Mouse (Mus musculus) midbrain, embryonic 16.5 days (tissue): ENCODE data around the gene Ptprn2. TPM values are rescaled to one million over a fixed set of nuclear protein-coding genes. Genes with fewer than 3 reads are reported as not detected.

ENCODE experiments used
- ATAC-seq: fragments of 200-750 bp; cut with Nextera tagmentation; 2 replicates; pipeline ENCODE4 v1.8.0; 2017; ENCODE audit warnings: moderate TSS enrichment
- H3K27ac ChIP-seq: fragments of 300-500 bp; sonication (generic); 2 replicates; pipeline ENCODE4 v1.5.1; 2014; ENCODE audit warnings: mild to moderate bottlenecking, low read length, mixed read lengths
- H3K27me3 ChIP-seq: fragments of 300-500 bp; sonication (generic); 2 replicates; pipeline ENCODE4 v1.6.1; 2014; ENCODE audit warnings: low read depth, low read length, mixed read lengths; ENCODE audit not compliant: control insufficient read depth, insufficient read depth
- H3K36me3 ChIP-seq: fragments of 300-500 bp; sonication (generic); 2 replicates; pipeline ENCODE4 v1.6.1; 2014; ENCODE audit warnings: mild to moderate bottlenecking, low read length, moderate library complexity, mixed read lengths; ENCODE audit not compliant: control insufficient read depth, insufficient read depth
- H3K4me1 ChIP-seq: fragments of 300-500 bp; sonication (generic); 2 replicates; pipeline ENCODE4 v1.6.1; 2014; ENCODE audit warnings: mild to moderate bottlenecking, low read length, mixed read lengths; ENCODE audit not compliant: control insufficient read depth, insufficient read depth
- H3K4me2 ChIP-seq: fragments of 300-500 bp; sonication (generic); 2 replicates; pipeline ENCODE4 v1.6.1; 2014; ENCODE audit warnings: mild to moderate bottlenecking, low read length, mixed read lengths
- H3K4me3 ChIP-seq: fragments of 300-500 bp; sonication (generic); 2 replicates; pipeline ENCODE4 v1.5.1; 2014; ENCODE audit warnings: low read depth, mild to moderate bottlenecking, low read length, moderate library complexity, mixed read lengths
- H3K9ac ChIP-seq: fragments of 300-500 bp; sonication (generic); 2 replicates; pipeline ENCODE4 v1.6.1; 2014; ENCODE audit warnings: low read depth, low read length, mixed read lengths
- H3K9me3 ChIP-seq: fragments of 300-500 bp; sonication (generic); replicated peaks from 2 replicates; pipeline ENCODE4 v1.6.1; 2014; ENCODE audit warnings: mild to moderate bottlenecking, low read length, mixed read lengths; ENCODE audit not compliant: control insufficient read depth, poor library complexity, severe bottlenecking
- WGBS: fragments of 180-500 bp; shearing (Covaris S2); extraction: QIAGEN DNeasy Blood & Tissue Kit; methylation state at CpG from one replicate; pipeline ENCODE4 v1.1.7; 2014; 5-methylcytosine and 5-hydroxymethylcytosine counted together
- polyA plus RNA-seq: library from polyadenylated mRNA; unstranded; fragments of >200 nt; fragmentation: Nextera tagmentation; extraction: Ambion mirVana; gene quantifications from 2 replicates; pipeline ENCODE4 v1.2.1, GENCODE M21; 2015

The Ptprn2 gene
- polyA plus RNA-seq, 1 experiment from 2014 or later: 15.6 TPM

- H3K4me2 ChIP-seq: no peak overlapping the region
Observed at GRCm38 (mm10) chr12:116628992-116629391, 143.5 kb downstream of the Ptprn2 start.

GRCm38 (mm10) chr12:116637498-116637897, 152.0 kb downstream of the Ptprn2 start:
- Histone ChIP-seq H3K27ac (no peak overlapping the region), H3K27me3 (no peaks in the 10 kb centered on the region), H3K4me1 (peaks cover 22% of the 10 kb centered on the region), H3K36me3 (no peaks in the 10 kb centered on the region), H3K4me2 (no peak overlapping the region), H3K4me3 (no peak overlapping the region), H3K9me3 (no peaks in the 10 kb centered on the region), H3K9ac (no peak overlapping the region)
- WGBS: 27% methylated on average over 2 of the region's 2 CpGs
- no peak for ATAC-seq

More at GRCm38 (mm10) chr12:116628992-116629391, 143.5 kb downstream of the Ptprn2 start:
- Histone ChIP-seq H3K9me3 (no peaks in the 10 kb centered on the region), H3K27me3 (no peaks in the 10 kb centered on the region), H3K36me3 (no peaks in the 10 kb centered on the region), H3K9ac (no peak overlapping the region), H3K27ac (no peak overlapping the region), H3K4me3 (no peak overlapping the region), H3K4me1 (no peaks in the 10 kb centered on the region)
- ATAC-seq: no peak
- WGBS: 89% methylated on average over 3 of the region's 3 CpGs

GRCm38 (mm10) chr12:116640871-116641270, 155.4 kb downstream of the Ptprn2 start:
- Histone ChIP-seq H3K4me2 (no peak overlapping the region), H3K9me3 (no peaks in the 10 kb centered on the region), H3K4me3 (no peak overlapping the region), H3K9ac (no peak overlapping the region), H3K36me3 (no peaks in the 10 kb centered on the region), H3K27me3 (no peaks in the 10 kb centered on the region), H3K27ac (peak overlapping the region; percentile 74), H3K4me1 (peaks cover 24% of the 10 kb centered on the region)
- 24% methylated on average over 4 of the region's 4 CpGs for WGBS
- ATAC-seq: no peak

GRCm38 (mm10) chr12:116641339-116642190, 156.0 kb downstream of the Ptprn2 start:
- no peak overlapping the region for H3K9ac ChIP-seq
- peak overlapping the region; percentile 74 for H3K27ac ChIP-seq
- no peaks in the 10 kb centered on the region for H3K36me3 ChIP-seq
- ATAC-seq: peak; percentile 87
- 42% methylated on average over 14 of the region's 14 CpGs for WGBS
- H3K4me2 ChIP-seq: no peak overlapping the region; the same call in 1 of the 2 replicates
- H3K4me1 ChIP-seq: peaks cover 24% of the 10 kb centered on the region
- H3K9me3 ChIP-seq: no peaks in the 10 kb centered on the region
- H3K27me3 ChIP-seq: no peaks in the 10 kb centered on the region
- no peak overlapping the region for H3K4me3 ChIP-seq

GRCm38 (mm10) chr12:116642191-116642549, 156.7 kb downstream of the Ptprn2 start:
- 35% methylated on average over 4 of the region's 4 CpGs for WGBS
- Histone ChIP-seq H3K9ac (no peak overlapping the region), H3K27ac (peak overlapping the region; percentile 74), H3K4me1 (peaks cover 26% of the 10 kb centered on the region), H3K9me3 (no peaks in the 10 kb centered on the region), H3K4me2 (no peak overlapping the region), H3K27me3 (no peaks in the 10 kb centered on the region), H3K4me3 (no peak overlapping the region), H3K36me3 (no peaks in the 10 kb centered on the region)
- ATAC-seq: peak; percentile 43

- no peak overlapping the region for H3K4me2 ChIP-seq
- no peak overlapping the region for H3K9ac ChIP-seq
Observed at GRCm38 (mm10) chr12:116646771-116647170, 161.3 kb downstream of the Ptprn2 start.

GRCm38 (mm10) chr12:116648584-116649206, 163.2 kb downstream of the Ptprn2 start:
- H3K4me1 ChIP-seq: peaks cover 5% of the 10 kb centered on the region; the same call in 1 of the 2 replicates
- WGBS: 69% methylated on average over 4 of the region's 4 CpGs

More at GRCm38 (mm10) chr12:116646771-116647170, 161.3 kb downstream of the Ptprn2 start:
- Histone ChIP-seq H3K4me1 (peaks cover 15% of the 10 kb centered on the region), H3K27me3 (no peaks in the 10 kb centered on the region), H3K36me3 (no peaks in the 10 kb centered on the region), H3K9me3 (0 out of 2 replicates have a peak, but pooled peaks cover 2% of the 10 kb centered on the region), H3K27ac (no peak overlapping the region), H3K4me3 (no peak overlapping the region)
- ATAC-seq: no peak

GRCm38 (mm10) chr12:116653684-116654083, 168.2 kb downstream of the Ptprn2 start:
- Histone ChIP-seq H3K4me2 (no peak overlapping the region), H3K9me3 (0 out of 2 replicates have a peak, but pooled peaks cover 2% of the 10 kb centered on the region), H3K27ac (no peak overlapping the region), H3K27me3 (no peaks in the 10 kb centered on the region), H3K36me3 (no peaks in the 10 kb centered on the region), H3K4me3 (no peak overlapping the region), H3K4me1 (no peaks in the 10 kb centered on the region; the same call in 1 of the 2 replicates), H3K9ac (no peak overlapping the region)
- 75% methylated on average over 1 of the region's 1 CpGs for WGBS
- ATAC-seq: no peak

More at GRCm38 (mm10) chr12:116648584-116649206, 163.2 kb downstream of the Ptprn2 start:
- H3K9ac ChIP-seq: no peak overlapping the region
- peak; percentile 82 for ATAC-seq
- H3K4me2 ChIP-seq: no peak overlapping the region
- H3K27ac ChIP-seq: peak overlapping the region; percentile 0; the same call in 1 of the 2 replicates
- no peaks in the 10 kb centered on the region for H3K36me3 ChIP-seq
- H3K27me3 ChIP-seq: no peaks in the 10 kb centered on the region
- H3K4me3 ChIP-seq: no peak overlapping the region
- H3K9me3 ChIP-seq: 0 out of 2 replicates have a peak, but pooled peaks cover 2% of the 10 kb centered on the region

- peaks cover 11% of the 10 kb centered on the region for H3K4me1 ChIP-seq
- H3K36me3 ChIP-seq: no peaks in the 10 kb centered on the region
- H3K4me2 ChIP-seq: no peak overlapping the region
- no peak overlapping the region for H3K4me3 ChIP-seq
- H3K9ac ChIP-seq: peak overlapping the region; percentile 42; the same call in 1 of the 2 replicates
- no peaks in the 10 kb centered on the region for H3K9me3 ChIP-seq
- no peak for ATAC-seq
- H3K27me3 ChIP-seq: no peaks in the 10 kb centered on the region
- H3K27ac ChIP-seq: peak overlapping the region; percentile 45
- WGBS: 14% methylated on average over 7 of the region's 7 CpGs
Observed at GRCm38 (mm10) chr12:116660076-116660475, 174.6 kb downstream of the Ptprn2 start.
